Mouse (Mus musculus) CD4-positive, CD25-positive, alpha-beta regulatory T cell, adult 4 months (primary cell): ENCODE results near the gene Pilra. TPM values are rescaled to one million over a fixed set of nuclear protein-coding genes. Genes with fewer than 3 reads are reported as not detected.
"Not testable (repeated sequence)": the region's sequence is repeated elsewhere in the genome, so short reads cannot be mapped to it uniquely, and the experiment has no call there.

Source experiments
- ATAC-seq: one replicate; pipeline ENCODE4 v1.8.0; 2017
- polyA plus RNA-seq, 2 experiments: library from polyadenylated mRNA; unstranded; fragments of 100-300 nt; shearing (Covaris generic); gene quantifications; one replicate each; pipeline ENCODE4 v1.2.1; 2017

The Pilra gene
- polyA plus RNA-seq: under 1 TPM in 1 of 2 experiments, not detected in 1; 0.51 TPM

DNA sequence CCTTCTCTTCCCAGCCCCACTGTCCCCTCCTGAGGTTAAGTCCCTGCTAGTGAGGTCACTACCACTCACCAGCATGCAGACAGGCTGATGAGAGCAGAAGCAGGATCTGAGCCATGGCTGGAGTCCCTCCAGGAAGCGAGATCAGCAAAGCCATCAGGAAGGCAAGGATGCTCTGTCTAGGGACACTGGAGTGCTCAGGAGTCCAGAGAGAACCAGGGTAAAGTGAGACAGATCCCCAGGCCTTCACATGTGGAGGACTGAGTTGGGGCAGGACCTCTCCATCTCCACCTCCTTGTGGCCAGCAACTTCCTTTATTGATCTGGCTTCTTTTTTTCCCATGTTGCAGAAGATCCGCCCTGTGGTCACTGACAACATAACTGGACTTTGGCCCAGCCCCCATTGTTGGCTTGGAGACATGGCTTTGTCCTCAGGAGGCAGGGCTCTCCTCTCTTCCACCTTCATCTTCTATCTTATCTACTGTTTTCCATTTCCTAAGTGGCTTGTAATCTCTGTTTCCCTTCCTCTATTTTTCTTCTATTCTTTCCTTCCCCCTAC is at the start of gene Pilra:
TSS of gene Pilra (minus strand) at position 316 of the 555 bp plus-strand sequence.
- not testable (repeated sequence) for ATAC-seq

- no peak for ATAC-seq
Measured at GRCm38 (mm10) chr5:137883345-137883744, 47.3 kb upstream of the Pilra start.

GRCm38 (mm10) chr5:137882922-137883321 is 46.8 kb upstream of the Pilra start:
- no peak for ATAC-seq

GRCm38 (mm10) chr5:137877860-137878259 is 41.8 kb upstream of the Pilra start:
- no peak for ATAC-seq

- ATAC-seq: no peak
Measured at GRCm38 (mm10) chr5:137875054-137875453, 39.0 kb upstream of the Pilra start.

DNA sequence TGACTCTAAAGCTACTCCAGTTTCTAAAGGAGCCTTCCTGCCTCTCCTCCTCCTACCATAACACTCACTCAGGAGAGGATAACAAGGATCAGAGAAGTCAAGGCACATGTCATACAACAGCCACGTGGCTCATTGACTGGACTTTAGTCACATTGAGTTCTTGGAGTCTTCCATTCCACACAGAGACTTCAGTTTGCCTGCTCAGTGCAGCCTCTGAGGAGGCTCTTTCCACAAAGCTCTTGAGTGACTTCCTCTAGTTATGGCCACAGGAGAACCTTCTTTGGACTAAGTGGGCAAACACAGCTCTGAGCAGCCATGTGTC is 36.3 kb upstream of the Pilra start:
- ATAC-seq: not testable (repeated sequence)

DNA sequence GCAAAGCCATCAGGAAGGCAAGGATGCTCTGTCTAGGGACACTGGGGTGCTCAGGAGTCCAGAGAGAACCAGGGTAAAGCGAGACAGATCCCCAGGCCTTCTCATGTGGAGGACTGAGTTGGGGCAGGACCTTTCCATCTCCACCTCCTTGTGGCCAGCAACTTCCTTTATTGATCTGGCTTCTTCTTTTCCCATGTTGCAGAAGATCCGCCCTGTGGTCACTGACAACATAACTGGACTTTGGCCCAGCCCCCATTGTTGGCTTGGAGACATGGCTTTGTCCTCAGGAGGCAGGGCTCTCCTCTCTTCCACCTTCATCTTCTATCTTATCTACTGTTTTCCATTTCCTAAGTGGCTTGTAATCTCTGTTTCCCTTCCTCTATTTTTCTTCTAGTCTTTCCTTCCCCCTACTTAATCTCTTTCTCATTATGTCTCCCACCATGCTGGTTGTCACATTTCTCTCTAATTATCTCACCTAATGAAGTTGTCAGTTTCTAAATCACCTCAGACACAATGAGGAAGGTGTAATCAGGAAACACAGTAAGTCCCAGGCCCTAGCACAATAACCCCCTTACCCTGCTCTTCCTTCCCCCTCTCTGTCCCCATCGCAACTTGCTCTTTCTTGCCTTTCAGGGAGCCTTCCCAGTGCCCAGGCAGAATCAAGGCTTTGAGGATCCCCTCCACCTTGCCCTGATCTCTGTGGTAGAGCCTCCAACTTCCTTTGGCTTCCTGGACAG is 35.7 kb upstream of the Pilra start, which contains the start of gene Pilrb2:
TSS of gene Pilrb2 (minus strand) at position 172 of the 737 bp plus-strand sequence.
- ATAC-seq: not testable (repeated sequence)

DNA sequence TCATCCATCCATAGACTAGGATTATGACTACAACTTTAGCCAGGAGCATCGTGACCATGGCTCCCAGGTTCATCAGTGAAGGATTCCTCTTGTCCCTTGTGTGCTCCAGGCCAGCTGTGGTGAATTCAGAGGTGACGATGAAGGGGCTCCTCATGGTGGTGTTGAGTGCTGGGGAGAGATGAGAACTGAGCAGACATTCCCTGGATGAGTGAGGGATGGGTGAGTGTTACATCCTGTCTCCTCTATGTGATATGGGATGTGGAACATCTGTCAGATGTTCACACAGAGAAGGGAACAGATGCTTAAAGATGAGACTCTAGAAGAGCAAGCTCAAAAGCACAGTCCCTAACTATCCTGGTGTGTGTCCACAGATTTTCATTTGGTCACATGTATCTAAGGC is 32.5 kb upstream of the Pilra start:
- ATAC-seq: not testable (repeated sequence)

DNA sequence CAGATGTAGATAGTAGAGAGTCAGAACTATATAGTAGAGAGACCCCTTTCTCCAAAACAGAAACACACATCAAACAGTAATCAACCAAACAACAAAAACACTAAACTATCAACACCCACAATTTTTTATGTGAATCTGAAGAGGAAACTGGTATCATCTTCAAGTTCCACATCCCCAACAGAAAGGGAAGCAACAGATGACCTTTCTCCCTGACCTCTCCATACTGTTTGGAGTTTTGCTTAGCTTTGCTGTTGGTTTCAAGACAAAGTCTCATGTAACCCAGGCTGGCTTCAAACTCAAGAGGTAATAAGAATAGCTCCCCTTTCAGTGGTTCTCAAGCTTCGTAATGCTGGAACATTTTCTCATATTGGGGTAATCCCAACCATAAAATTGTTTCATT is 27.9 kb upstream of the Pilra start:
- ATAC-seq: not testable (repeated sequence)

GRCm38 (mm10) chr5:137857960-137858710 is 22.1 kb upstream of the Pilra start, which contains the start of gene Pilrb1:
Pilrb1 (minus strand) TSS chr5:137858106.
- ATAC-seq: not testable (repeated sequence)

DNA sequence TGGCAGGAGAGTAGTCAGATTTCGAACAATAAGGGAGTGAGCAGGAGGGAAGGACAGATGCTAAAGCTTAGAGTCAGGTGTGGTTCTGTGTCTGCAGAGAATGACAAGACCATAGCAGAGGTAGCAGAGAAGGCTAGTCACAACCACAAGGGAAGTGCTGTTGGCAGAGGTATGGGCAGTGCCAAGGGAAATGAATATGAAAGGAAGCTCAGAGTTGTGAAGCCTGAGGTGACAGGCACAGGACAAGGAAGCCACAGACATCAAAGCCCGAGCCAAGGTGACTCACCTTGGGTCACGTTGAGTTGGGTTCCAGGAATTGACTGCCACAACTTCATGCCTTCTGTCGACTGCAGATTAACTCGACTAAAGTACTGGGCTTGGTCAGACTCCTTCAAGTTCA is 20.8 kb upstream of the Pilra start:
- not testable (repeated sequence) for ATAC-seq

- not testable (repeated sequence) for ATAC-seq
Measured at GRCm38 (mm10) chr5:137854907-137855306, 18.8 kb upstream of the Pilra start.

DNA sequence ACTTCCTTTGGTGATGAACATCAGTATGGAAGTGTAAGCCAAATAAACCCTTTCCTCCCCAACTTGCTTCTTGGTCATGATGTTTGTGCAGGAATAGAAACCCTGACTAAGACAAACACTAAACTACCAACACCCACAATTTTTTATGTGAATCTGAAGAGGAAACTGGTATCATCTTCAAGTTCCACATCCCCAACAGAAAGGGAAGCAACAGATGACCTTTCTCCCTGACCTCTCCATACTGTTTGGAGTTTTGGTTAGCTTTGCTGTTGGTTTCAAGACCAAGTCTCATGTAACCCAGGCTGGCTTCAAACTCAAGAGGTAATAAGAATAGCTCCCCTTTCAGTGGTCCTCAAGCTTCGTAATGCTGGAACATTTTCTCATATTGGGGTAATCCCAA is 14.2 kb upstream of the Pilra start:
- not testable (repeated sequence) for ATAC-seq

GRCm38 (mm10) chr5:137837110-137837509 is 1.0 kb upstream of the Pilra start:
- not testable (repeated sequence) for ATAC-seq

DNA sequence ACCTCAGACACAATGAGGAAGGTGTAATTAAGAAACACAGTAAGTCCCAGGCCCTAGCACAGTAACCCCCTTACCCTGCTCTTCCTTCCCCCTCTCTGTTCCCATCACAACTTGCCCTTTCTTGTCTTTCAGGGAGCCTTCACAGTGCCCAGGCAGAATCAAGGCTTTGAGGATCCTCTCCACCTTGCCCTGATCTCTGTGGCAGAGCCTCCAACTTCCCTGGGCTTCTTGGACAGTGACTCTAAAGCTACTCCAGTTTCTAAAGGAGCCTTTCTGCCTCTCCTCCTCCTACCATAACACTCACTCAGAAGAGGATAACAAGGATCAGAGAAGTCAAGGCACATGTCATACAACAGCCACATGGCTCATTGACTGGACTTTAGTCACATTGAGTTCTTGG is 530 bp upstream of the Pilra start:
- no peak for ATAC-seq

GRCm38 (mm10) chr5:137833500-137833899 is 2.6 kb downstream of the Pilra start:
- ATAC-seq: no peak

DNA sequence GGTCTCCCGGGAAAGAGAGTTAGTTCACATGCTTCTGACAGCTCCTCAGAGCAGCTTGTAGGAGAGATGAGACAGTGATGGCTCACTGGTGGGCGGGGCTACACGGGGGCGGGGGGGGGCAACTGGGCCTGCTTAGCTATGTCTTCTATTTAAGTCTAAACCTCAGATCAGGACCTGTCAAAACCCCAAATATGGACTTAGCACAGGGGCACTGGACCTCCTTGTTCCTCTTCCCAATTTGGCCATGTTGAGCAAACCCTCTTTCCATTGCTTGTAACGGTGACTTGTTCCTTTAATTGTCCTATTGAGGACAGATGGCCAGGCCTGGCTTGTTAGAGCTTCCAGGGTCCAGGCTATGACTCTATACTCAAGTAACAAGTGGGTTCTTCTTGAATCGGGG is 4.6 kb downstream of the Pilra start:
- no peak for ATAC-seq

GRCm38 (mm10) chr5:137831106-137831505 is 5.0 kb downstream of the Pilra start:
- no peak for ATAC-seq

DNA sequence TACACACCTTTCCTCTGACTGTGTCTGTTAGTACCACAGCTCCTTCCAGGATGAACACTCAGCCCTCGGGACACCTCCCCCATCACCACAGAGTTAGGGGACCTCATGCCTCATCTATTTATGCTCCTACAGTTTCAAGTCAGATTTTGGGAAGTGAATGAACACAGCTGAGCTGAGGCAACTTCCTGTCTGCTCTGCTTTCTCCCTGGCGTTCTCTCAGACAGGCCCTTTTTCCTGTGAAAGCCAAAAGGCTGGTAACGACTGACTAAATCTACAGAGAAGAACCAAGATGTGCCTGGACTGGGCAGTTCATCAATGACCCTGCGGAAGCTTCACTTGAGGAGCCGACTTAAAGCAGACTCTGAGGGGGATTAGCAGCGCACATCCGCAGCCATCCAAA is 5.8 kb downstream of the Pilra start:
- ATAC-seq: no peak

DNA sequence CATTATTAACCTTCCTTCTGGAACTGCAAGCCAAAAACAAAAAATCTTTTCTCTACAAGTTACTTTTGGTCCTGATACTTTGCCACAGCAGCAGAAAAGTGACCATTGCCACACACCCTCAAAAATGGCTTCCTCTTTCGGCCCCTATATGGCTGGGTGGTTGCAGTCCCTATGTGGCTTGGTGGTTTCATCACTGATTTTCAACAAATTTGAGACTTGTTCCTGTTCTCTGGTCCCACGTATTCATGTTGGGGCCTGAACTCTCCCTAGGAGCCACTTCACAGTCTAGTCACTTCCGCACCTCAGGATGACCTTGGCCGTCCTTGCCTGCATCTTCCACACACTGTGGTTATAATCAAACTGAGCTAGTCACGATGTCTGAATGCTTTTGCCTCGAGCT is 7.4 kb downstream of the Pilra start:
- no peak for ATAC-seq

DNA sequence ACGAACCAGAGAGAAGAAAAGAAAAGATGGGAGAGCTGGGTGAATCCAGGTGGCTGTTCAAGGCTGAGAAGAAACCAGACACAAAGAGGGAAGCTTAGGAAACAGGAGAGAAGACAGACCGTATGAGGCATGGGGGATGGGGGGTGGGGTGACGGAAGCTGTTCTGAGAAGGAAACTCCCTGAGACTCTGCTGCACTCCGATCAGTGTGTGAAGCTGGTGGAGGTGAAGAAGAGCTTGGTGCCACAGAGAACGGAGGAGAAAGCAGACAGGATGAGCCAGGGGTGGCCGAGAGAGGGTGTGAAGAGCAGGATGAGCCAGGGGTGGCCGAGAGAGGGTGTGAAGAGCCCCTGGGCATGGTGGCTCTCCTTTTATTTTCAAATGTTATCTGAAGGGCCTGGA is 9.7 kb downstream of the Pilra start:
- no peak for ATAC-seq

GRCm38 (mm10) chr5:137825971-137826370 is 10.1 kb downstream of the Pilra start:
- ATAC-seq: no peak

- no peak for ATAC-seq
Measured at GRCm38 (mm10) chr5:137825030-137825429, 11.1 kb downstream of the Pilra start.
